Mouse (Mus musculus) CD8-positive naive resting alpha-beta T cell, adult 2 months (primary cell): Measurements from ENCODE around the gene G430095P16Rik.

Source experiments
- DNase-seq, 2 experiments: peaks; one replicate each; pipeline ENCODE4 v3.0.0; 2022; ENCODE audit warnings: low read depth in 2 of 2, low spot score in 2 of 2

Gene G430095P16Rik

GRCm38 (mm10) chr8:84722850-84723570 is at the start of gene G430095P16Rik:
Gene G430095P16Rik (plus strand): TSS chr8:84723007.
- peak; percentile 54 to 59 for DNase-seq

- DNase-seq, result no peak
Observed at GRCm38 (mm10) chr8:84677305-84677704, 45.5 kb upstream of the G430095P16Rik start.

- DNase-seq, result no peak
Observed at GRCm38 (mm10) chr8:84681476-84681875, 41.3 kb upstream of the G430095P16Rik start.

GRCm38 (mm10) chr8:84682257-84682656 is 40.5 kb upstream of the G430095P16Rik start:
- DNase-seq, result no peak

GRCm38 (mm10) chr8:84684537-84684936 is 38.3 kb upstream of the G430095P16Rik start:
- no peak for DNase-seq

GRCm38 (mm10) chr8:84686191-84687002 is 36.4 kb upstream of the G430095P16Rik start, which contains the start of gene Trmt1:
Gene Trmt1 (plus strand): TSS chr8:84686307.
- no peak for DNase-seq

- DNase-seq, result no peak
Observed at GRCm38 (mm10) chr8:84687003-84687704, 35.7 kb upstream of the G430095P16Rik start.

GRCm38 (mm10) chr8:84687705-84688100 is 35.1 kb upstream of the G430095P16Rik start, which contains the start of gene Nacc1:
Gene Nacc1 (minus strand): TSS chr8:84687862.
- peak; percentile 75 to 77 for DNase-seq

GRCm38 (mm10) chr8:84689091-84689915 is 33.5 kb upstream of the G430095P16Rik start:
- DNase-seq, result peak; percentile 69 to 83

GRCm38 (mm10) chr8:84693332-84693731 is 29.5 kb upstream of the G430095P16Rik start:
- DNase-seq, result no peak

GRCm38 (mm10) chr8:84695140-84695539 is 27.7 kb upstream of the G430095P16Rik start:
- DNase-seq, result no peak

GRCm38 (mm10) chr8:84697166-84698130 is 25.4 kb upstream of the G430095P16Rik start:
- no peak for DNase-seq

- DNase-seq, result no peak
Observed at GRCm38 (mm10) chr8:84698288-84698687, 24.5 kb upstream of the G430095P16Rik start.

- DNase-seq, result no peak
Observed at GRCm38 (mm10) chr8:84698929-84699401, 23.8 kb upstream of the G430095P16Rik start.

GRCm38 (mm10) chr8:84699861-84700322 is 22.9 kb upstream of the G430095P16Rik start:
- no peak for DNase-seq

- no peak for DNase-seq
Observed at GRCm38 (mm10) chr8:84700526-84700925, 22.3 kb upstream of the G430095P16Rik start.

- DNase-seq, result no peak
Observed at GRCm38 (mm10) chr8:84700941-84701911, 21.6 kb upstream of the G430095P16Rik start, which contains the start of gene Lyl1. Gene Lyl1 (plus strand): TSS chr8:84701457.

- DNase-seq, result no peak
Observed at GRCm38 (mm10) chr8:84702561-84702960, 20.2 kb upstream of the G430095P16Rik start.
